Mouse (Mus musculus): ENCODE results near the gene Slc15a2. TPM values are rescaled to one million over a fixed set of nuclear protein-coding genes. Genes with fewer than 3 reads are reported as not detected.

The Slc15a2 gene
- polyA plus RNA-seq, 1 experiment from 2014 or later: 12.9 TPM

DNA sequence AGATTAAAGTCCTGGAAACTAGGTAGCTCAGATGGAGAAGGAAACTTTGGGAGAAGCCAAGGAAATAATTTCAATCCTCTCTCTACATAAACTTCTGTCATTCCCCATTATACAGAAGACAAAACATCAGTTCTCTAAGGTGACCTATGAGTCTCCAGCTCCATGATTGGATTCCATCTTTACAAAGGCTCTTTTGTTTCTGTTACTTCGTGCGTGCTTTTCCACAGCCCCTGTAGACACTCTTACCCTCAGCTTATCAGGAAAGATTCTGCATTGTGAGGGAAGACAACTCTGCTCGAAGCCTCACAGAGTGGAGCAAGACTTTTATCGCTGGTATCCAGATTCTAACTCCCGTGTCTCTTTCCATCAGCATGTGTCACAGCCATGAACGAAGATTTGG is 35.3 kb upstream of the Slc15a2 start:
- ATAC-seq: no peak
- no peak overlapping the region for H3K4me2 ChIP-seq (replicated peaks; ENCODE audit: low read depth)
- no peak overlapping the region for H3K27ac ChIP-seq (ENCODE audit: low read depth, low read length)
- no peak for TF ChIP-seq CTCF (IDR thresholded peaks at IDR 0.05; ENCODE audit: low read depth)
- 80% methylated on average over 6 of the region's 6 CpGs for WGBS
- H3K4me3 ChIP-seq (ENCODE audit: low read depth, low read length): no peak overlapping the region
- no peaks in the 10 kb centered on the region for H3K4me1 ChIP-seq (replicated peaks; ENCODE audit: control insufficient read depth, insufficient read depth, low read length)
- H3K36me3 ChIP-seq (ENCODE audit: control insufficient read depth, insufficient read depth): no peaks in the 10 kb centered on the region
- H3K9ac ChIP-seq (ENCODE audit: low read depth, low read length): no peak overlapping the region
- H3K9me3 ChIP-seq (ENCODE audit: control insufficient read depth): no peaks in the 10 kb centered on the region
- no peaks in the 10 kb centered on the region for H3K27me3 ChIP-seq (replicated peaks; ENCODE audit: control insufficient read depth, insufficient read depth, low read length)

DNA sequence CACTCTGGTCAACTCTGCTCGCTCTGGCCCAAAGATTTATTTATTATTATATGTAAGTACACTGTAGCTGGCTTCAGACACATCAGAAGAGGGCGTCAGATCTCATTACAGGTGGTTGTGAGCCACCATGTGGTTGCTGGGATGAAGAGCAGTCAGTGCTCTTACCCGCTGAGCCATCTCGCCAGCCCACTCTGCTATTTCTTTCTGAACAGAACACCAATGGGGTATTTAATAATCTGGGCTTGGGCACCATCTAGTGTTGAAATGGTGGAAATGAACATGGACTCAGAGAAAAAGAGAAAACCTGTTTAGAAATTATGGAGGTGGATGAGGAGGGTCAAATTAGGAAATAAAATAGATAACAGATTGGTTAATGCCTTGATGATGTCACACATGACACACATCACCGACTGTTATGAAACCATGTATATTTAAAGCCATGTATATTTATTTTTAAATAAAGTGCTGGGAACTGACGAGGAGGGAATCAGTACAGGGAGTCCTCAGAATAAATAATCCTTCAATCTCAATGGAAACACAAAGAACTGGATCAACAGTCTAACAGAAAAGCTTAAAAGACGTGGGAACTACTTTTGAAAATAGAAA is 32.7 kb upstream of the Slc15a2 start:
- TF ChIP-seq CTCF (IDR thresholded peaks at IDR 0.05; ENCODE audit: low read depth): peak; percentile 83
- H3K27me3 ChIP-seq (replicated peaks; ENCODE audit: control insufficient read depth, insufficient read depth, low read length): no peaks in the 10 kb centered on the region
- no peaks in the 10 kb centered on the region for H3K36me3 ChIP-seq (ENCODE audit: control insufficient read depth, insufficient read depth)
- peak; percentile 76 for ATAC-seq
- no peak overlapping the region for H3K9ac ChIP-seq (ENCODE audit: low read depth, low read length)
- WGBS: 18% methylated on average over 7 of the region's 7 CpGs
- H3K4me3 ChIP-seq (ENCODE audit: low read depth, low read length): no peak overlapping the region
- H3K4me2 ChIP-seq (replicated peaks; ENCODE audit: low read depth): no peak overlapping the region
- no peak overlapping the region for H3K27ac ChIP-seq (ENCODE audit: low read depth, low read length)
- no peaks in the 10 kb centered on the region for H3K4me1 ChIP-seq (replicated peaks; ENCODE audit: control insufficient read depth, insufficient read depth, low read length)
- no peaks in the 10 kb centered on the region for H3K9me3 ChIP-seq (ENCODE audit: control insufficient read depth)

DNA sequence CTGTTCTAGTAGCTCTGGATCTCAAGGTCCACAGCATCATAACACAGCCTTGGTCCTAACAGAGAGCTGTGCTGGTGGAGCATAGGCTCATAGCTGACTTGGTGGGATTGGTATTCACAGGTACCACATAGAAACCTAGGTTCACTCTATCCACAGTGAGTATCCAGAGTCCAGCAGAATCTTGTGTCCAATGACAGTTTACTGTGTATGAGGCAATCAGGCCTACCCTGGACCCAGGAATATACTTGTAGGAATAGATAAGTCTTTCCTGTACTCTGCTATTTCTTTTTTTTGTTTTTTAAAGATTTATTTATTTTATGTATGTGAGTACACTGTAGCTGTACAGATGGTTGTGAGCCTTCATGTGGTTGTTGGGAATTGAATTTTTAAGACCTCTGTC is 32.2 kb upstream of the Slc15a2 start:
- no peak overlapping the region for H3K9ac ChIP-seq (ENCODE audit: low read depth, low read length)
- no peaks in the 10 kb centered on the region for H3K9me3 ChIP-seq (ENCODE audit: control insufficient read depth)
- no peak overlapping the region for H3K27ac ChIP-seq (ENCODE audit: low read depth, low read length)
- no peaks in the 10 kb centered on the region for H3K36me3 ChIP-seq (ENCODE audit: control insufficient read depth, insufficient read depth)
- no peak for ATAC-seq
- no peaks in the 10 kb centered on the region for H3K27me3 ChIP-seq (replicated peaks; ENCODE audit: control insufficient read depth, insufficient read depth, low read length)
- no peaks in the 10 kb centered on the region for H3K4me1 ChIP-seq (replicated peaks; ENCODE audit: control insufficient read depth, insufficient read depth, low read length)
- no peak for TF ChIP-seq CTCF (IDR thresholded peaks at IDR 0.05; ENCODE audit: low read depth)
- H3K4me3 ChIP-seq (ENCODE audit: low read depth, low read length): no peak overlapping the region
- H3K4me2 ChIP-seq (replicated peaks; ENCODE audit: low read depth): no peak overlapping the region

DNA sequence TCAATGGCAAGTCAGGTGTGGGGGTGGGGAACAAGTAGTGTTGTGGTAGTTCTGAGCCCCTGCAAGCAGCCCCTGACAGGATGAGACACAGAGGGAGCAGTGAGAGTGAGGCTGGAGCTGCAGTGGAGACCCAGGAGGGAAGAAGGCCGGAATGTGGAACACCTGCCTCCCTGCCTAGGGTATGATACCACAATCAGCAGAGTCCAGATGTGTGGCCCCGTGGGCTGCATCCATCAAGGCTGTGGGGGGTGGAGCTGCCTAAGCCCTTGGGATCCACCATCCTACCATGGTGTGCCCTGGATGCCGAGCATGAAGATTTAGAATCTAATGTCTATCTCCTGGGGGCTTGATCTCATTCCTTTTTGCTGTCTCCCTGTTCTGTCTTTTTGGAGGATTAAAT is 28.9 kb upstream of the Slc15a2 start:
- H3K27me3 ChIP-seq (replicated peaks; ENCODE audit: control insufficient read depth, insufficient read depth, low read length): no peaks in the 10 kb centered on the region
- no peak for ATAC-seq
- no peak overlapping the region for H3K4me3 ChIP-seq (ENCODE audit: low read depth, low read length)
- no peaks in the 10 kb centered on the region for H3K9me3 ChIP-seq (ENCODE audit: control insufficient read depth)
- H3K4me2 ChIP-seq (replicated peaks; ENCODE audit: low read depth): no peak overlapping the region
- WGBS: 71% methylated on average over 3 of the region's 3 CpGs
- no peaks in the 10 kb centered on the region for H3K36me3 ChIP-seq (ENCODE audit: control insufficient read depth, insufficient read depth)
- H3K4me1 ChIP-seq (replicated peaks; ENCODE audit: control insufficient read depth, insufficient read depth, low read length): no peaks in the 10 kb centered on the region
- TF ChIP-seq CTCF (IDR thresholded peaks at IDR 0.05; ENCODE audit: low read depth): no peak
- H3K9ac ChIP-seq (ENCODE audit: low read depth, low read length): no peak overlapping the region
- no peak overlapping the region for H3K27ac ChIP-seq (ENCODE audit: low read depth, low read length)

DNA sequence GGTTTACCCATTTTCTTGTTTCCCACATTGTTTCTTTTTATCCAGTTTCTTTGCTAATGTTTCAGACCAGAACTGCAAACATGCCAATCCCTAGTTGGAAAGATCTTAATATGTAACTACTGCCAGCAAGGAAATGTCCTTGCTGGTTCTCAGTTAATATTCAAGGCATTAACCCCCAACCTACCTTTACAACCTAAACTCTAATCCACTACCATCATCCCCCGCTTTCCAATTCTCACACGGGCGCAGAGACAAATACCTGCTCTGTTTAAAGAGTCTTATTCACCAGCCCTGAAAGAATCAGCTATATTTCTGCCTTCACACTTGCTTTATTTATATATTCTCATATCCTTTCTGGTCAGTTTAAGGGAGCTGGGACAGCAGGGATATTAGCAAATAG is 23.9 kb upstream of the Slc15a2 start:
- Histone ChIP-seq H3K27me3 (replicated peaks; ENCODE audit: control insufficient read depth, insufficient read depth, low read length) (no peaks in the 10 kb centered on the region), H3K27ac (ENCODE audit: low read depth, low read length) (no peak overlapping the region)
- WGBS: 54% methylated on average over 3 of the region's 3 CpGs

DNA sequence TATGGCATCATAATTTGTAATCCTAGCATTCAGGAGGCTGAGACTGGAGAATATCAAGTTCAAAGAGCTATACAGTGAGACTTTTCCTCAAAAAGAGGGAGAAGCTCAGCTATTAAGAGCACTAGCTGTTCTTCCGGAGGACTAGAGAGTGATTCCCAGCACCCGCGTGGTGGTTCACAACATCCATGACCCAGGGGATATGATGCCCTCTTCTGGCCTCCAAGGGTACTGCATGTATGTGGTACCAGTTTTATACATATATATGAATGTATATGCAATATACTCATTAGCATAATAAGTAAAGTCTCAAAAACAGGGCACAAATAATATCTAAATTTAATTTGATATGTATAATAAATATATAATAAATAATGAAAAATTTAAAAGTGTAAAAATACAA is 17.6 kb upstream of the Slc15a2 start:
- H3K27ac ChIP-seq (ENCODE audit: low read depth, low read length): no peak overlapping the region
- WGBS: 88% methylated on average over 3 of the region's 3 CpGs
- no peaks in the 10 kb centered on the region for H3K36me3 ChIP-seq (ENCODE audit: control insufficient read depth, insufficient read depth)

More for the DNA sequence above, 23.9 kb upstream of the Slc15a2 start:
- H3K9ac ChIP-seq (ENCODE audit: low read depth, low read length): no peak overlapping the region
- H3K36me3 ChIP-seq (ENCODE audit: control insufficient read depth, insufficient read depth): no peaks in the 10 kb centered on the region
- H3K4me1 ChIP-seq (replicated peaks; ENCODE audit: control insufficient read depth, insufficient read depth, low read length): no peaks in the 10 kb centered on the region
- no peak overlapping the region for H3K4me2 ChIP-seq (replicated peaks; ENCODE audit: low read depth)
- H3K9me3 ChIP-seq (ENCODE audit: control insufficient read depth): no peaks in the 10 kb centered on the region
- ATAC-seq: no peak
- H3K4me3 ChIP-seq (ENCODE audit: low read depth, low read length): no peak overlapping the region
- no peak for TF ChIP-seq CTCF (IDR thresholded peaks at IDR 0.05; ENCODE audit: low read depth)

DNA sequence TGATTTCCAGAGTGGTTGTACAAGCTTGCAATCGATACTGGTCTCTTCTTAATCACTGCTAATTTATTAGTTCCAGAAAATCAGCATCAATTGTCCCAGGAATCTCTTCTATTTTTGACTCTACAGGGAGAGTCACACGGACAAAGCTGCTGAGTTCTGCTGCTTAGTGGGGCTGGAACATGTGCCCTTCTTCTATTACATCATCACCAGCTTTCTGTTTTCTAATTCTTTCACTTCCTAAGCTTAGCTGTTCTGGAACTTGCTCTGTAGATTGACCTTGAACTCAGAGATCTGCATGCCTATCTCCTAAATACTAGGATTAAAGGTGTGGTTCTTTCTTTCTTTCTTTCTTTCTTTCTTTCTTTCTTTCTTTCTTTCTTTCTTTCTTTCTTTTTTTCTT is 13.6 kb upstream of the Slc15a2 start:
- Histone ChIP-seq H3K27me3 (replicated peaks; ENCODE audit: control insufficient read depth, insufficient read depth, low read length) (no peaks in the 10 kb centered on the region), H3K4me1 (replicated peaks; ENCODE audit: control insufficient read depth, insufficient read depth, low read length) (no peaks in the 10 kb centered on the region), H3K27ac (ENCODE audit: low read depth, low read length) (no peak overlapping the region), H3K9ac (ENCODE audit: low read depth, low read length) (no peak overlapping the region), H3K4me3 (ENCODE audit: low read depth, low read length) (no peak overlapping the region), H3K9me3 (ENCODE audit: control insufficient read depth) (no peaks in the 10 kb centered on the region), H3K4me2 (replicated peaks; ENCODE audit: low read depth) (no peak overlapping the region), H3K36me3 (ENCODE audit: control insufficient read depth, insufficient read depth) (no peaks in the 10 kb centered on the region)
- 79% methylated on average over 2 of the region's 2 CpGs for WGBS
- ATAC-seq: no peak
- no peak for TF ChIP-seq CTCF (IDR thresholded peaks at IDR 0.05; ENCODE audit: low read depth)

More for the DNA sequence above, 17.6 kb upstream of the Slc15a2 start:
- H3K27me3 ChIP-seq (replicated peaks; ENCODE audit: control insufficient read depth, insufficient read depth, low read length): no peaks in the 10 kb centered on the region
- no peaks in the 10 kb centered on the region for H3K4me1 ChIP-seq (replicated peaks; ENCODE audit: control insufficient read depth, insufficient read depth, low read length)
- no peak overlapping the region for H3K4me3 ChIP-seq (ENCODE audit: low read depth, low read length)
- H3K9me3 ChIP-seq (ENCODE audit: control insufficient read depth): no peaks in the 10 kb centered on the region
- H3K4me2 ChIP-seq (replicated peaks; ENCODE audit: low read depth): no peak overlapping the region
- no peak overlapping the region for H3K9ac ChIP-seq (ENCODE audit: low read depth, low read length)
- no peak for ATAC-seq
- peak; percentile 43 for TF ChIP-seq CTCF (IDR thresholded peaks at IDR 0.05; ENCODE audit: low read depth)
